Mouse (Mus musculus): ENCODE data around the gene Magi2.

DNA sequence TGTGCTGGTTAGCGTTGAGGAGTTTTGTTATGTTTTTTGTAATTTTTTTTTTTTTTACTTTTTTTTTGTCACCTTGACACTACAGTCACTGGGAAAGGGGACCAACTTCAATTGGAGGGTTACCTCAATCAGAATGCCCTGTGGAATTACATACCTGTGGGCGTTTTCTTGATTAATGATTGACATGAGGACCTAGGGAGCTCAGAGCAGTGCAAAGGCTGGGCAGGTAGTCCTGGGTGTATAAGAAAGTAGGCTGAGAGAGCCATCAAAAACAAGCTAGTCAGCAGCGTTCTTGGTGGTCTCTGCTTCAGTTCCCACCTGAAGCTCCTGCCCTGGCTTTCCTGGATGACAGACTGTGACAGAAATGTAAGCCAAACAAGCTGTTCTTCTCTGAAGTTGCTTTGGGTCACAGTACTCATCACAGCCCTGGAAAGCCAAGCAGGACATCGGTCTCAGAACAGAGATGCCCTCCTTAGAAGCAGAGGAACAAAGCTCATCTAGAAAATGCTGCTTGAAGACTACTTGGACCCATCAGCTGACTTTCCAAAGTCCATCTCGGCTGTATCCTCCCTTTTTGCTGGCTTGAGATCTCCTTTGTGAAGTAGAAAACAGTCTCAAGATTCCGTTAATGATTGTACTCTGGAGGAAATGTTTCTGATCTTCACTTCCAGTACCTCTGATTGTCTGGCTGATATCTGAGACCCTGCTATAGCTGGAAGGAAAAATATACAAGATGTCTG lies 999.8 kb downstream of the Magi2 start:
- TF ChIP-seq CTCF (IDR thresholded peaks at IDR 0.05; ENCODE audit: control insufficient read depth, insufficient read depth, insufficient read length): no peak
- no peak for TF ChIP-seq USF1 (IDR thresholded peaks at IDR 0.05; ENCODE audit: low read depth)
- no peak for TF ChIP-seq CEBPB (IDR thresholded peaks at IDR 0.05; ENCODE audit: low read depth)
- TF ChIP-seq MYOG (IDR thresholded peaks at IDR 0.05; ENCODE audit: control insufficient read depth, extremely low read depth, insufficient read length): no peak
- TF ChIP-seq MYOD1 (IDR thresholded peaks at IDR 0.05; ENCODE audit: control insufficient read depth, insufficient read length, low read depth): no peak
- TF ChIP-seq FOSL1 (IDR thresholded peaks at IDR 0.05; ENCODE audit: insufficient read depth, low read length, poor library complexity, severe bottlenecking): no peak

All from C2C12 (cell line).